Mouse (Mus musculus): Measurements from ENCODE around the gene Ints6. TPM values are rescaled to one million over a fixed set of nuclear protein-coding genes. Genes with fewer than 3 reads are reported as not detected.

The Ints6 gene
- polyA plus RNA-seq, 1 experiment from 2014 or later = 22.5 TPM

Other genes starting within 250 kb of the Ints6 start
- gene Fam124a, start 205.4 kb downstream of the Ints6 start, polyA plus RNA-seq (2014; fragmentation: Nextera tagmentation; extraction: Ambion mirVana) = 35.4 and 52.4 TPM in 2 replicates
- 0.17 and 0.40 TPM in 2 replicates for gene Gm4131, start 194.2 kb downstream of the Ints6 start, polyA plus RNA-seq (2014; fragmentation: Nextera tagmentation; extraction: Ambion mirVana)
- gene Serpine3, start 97.5 kb downstream of the Ints6 start, polyA plus RNA-seq (2014; fragmentation: Nextera tagmentation; extraction: Ambion mirVana) = 0.26 TPM in 1 of 2 replicates, not detected in the other
- gene Wdfy2, start 76.5 kb upstream of the Ints6 start, polyA plus RNA-seq (2014; fragmentation: Nextera tagmentation; extraction: Ambion mirVana) = 13.1 and 16.5 TPM in 2 replicates
- not detected in 2 replicates for gene Defb48, start 223.3 kb upstream of the Ints6 start, polyA plus RNA-seq (2014; fragmentation: Nextera tagmentation; extraction: Ambion mirVana)
- not detected in 2 replicates for gene Defb47, start 236.9 kb upstream of the Ints6 start, polyA plus RNA-seq (2014; fragmentation: Nextera tagmentation; extraction: Ambion mirVana)